Mouse (Mus musculus) MEL (cell line): ENCODE data around the gene Samhd1. TPM values are rescaled to one million over a fixed set of nuclear protein-coding genes. Genes with fewer than 3 reads are reported as not detected.

Source experiments
- DNase-seq: peaks from one replicate; pipeline ENCODE4 v3.0.0; 2011; ENCODE audit warnings: low read depth, low spot score
- H3K27ac ChIP-seq: 2 replicates; pipeline ENCODE4 v1.5.1; 2012; ENCODE audit warnings: low read depth, mild to moderate bottlenecking, control low read depth, low read length, moderate library complexity; ENCODE audit not compliant: control insufficient read depth
- H3K27me3 ChIP-seq, 2 experiments: fragments of 150-350 bp in 1 of 2; sonication (generic) in 1 of 2; 2 replicates each; pipeline ENCODE4 v1.6.1; 2012; ENCODE audit warnings: low read length in 2 of 2, mild to moderate bottlenecking in 2 of 2, improper control_type of control experiment in 1 of 2, moderate library complexity in 1 of 2; ENCODE audit not compliant: insufficient read depth in 2 of 2, control insufficient read depth in 1 of 2
- H3K36me3 ChIP-seq, 2 experiments: 2 replicates each; pipeline ENCODE4 v1.6.1; 2012 to 2014; ENCODE audit warnings: low read length in 2 of 2, improper control_type of control experiment in 1 of 2, inconsistent platforms in 1 of 2, mild to moderate bottlenecking in 1 of 2; ENCODE audit not compliant: insufficient read depth in 2 of 2, control insufficient read depth in 1 of 2
- H3K4me1 ChIP-seq, 2 experiments: fragments of 150-350 bp in 1 of 2; sonication (generic) in 1 of 2; 2 replicates each; pipeline ENCODE4 v1.6.1; 2012; ENCODE audit warnings: low read length in 2 of 2, improper control_type of control experiment in 1 of 2, mild to moderate bottlenecking in 1 of 2; ENCODE audit not compliant: insufficient read depth in 2 of 2, control insufficient read depth in 1 of 2
- H3K4me3 ChIP-seq, 2 experiments: fragments of 150-350 bp in 1 of 2; sonication (generic) in 1 of 2; 2 replicates each; pipeline ENCODE4 v1.5.1; 2012; ENCODE audit warnings: low read depth in 2 of 2, low read length in 2 of 2, mild to moderate bottlenecking in 2 of 2, moderate library complexity in 2 of 2, control low read depth in 1 of 2, improper control_type of control experiment in 1 of 2; ENCODE audit not compliant: control insufficient read depth in 1 of 2, insufficient read depth in 1 of 2
- H3K79me2 ChIP-seq: 2 replicates; pipeline ENCODE4 v1.6.1; 2012; ENCODE audit warnings: mild to moderate bottlenecking, low read length, moderate library complexity; ENCODE audit not compliant: control insufficient read depth, poor library complexity, insufficient read depth
- H3K9ac ChIP-seq: 2 replicates; pipeline ENCODE4 v1.6.1; 2012; ENCODE audit warnings: low read depth, mild to moderate bottlenecking, control low read depth, low read length, moderate library complexity; ENCODE audit not compliant: control insufficient read depth, poor library complexity, severe bottlenecking
- H3K9me3 ChIP-seq: fragments of 150-350 bp; sonication (generic); replicated peaks from 2 replicates; pipeline ENCODE4 v1.6.1; 2012; ENCODE audit warnings: mild to moderate bottlenecking, low read length, improper control_type of control experiment, moderate library complexity; ENCODE audit not compliant: insufficient read depth
- CHD2 ChIP-seq: IDR thresholded peaks from 2 replicates; pipeline ENCODE4 v1.6.1; 2011; ENCODE audit warnings: low read length, improper control_type of control experiment
- CTCF ChIP-seq, 3 experiments: IDR thresholded peaks in 2 of 3; conservative IDR thresholded peaks in 1 of 3; 2 replicates each; pipeline ENCODE4 v1.5.1; 2011 to 2012; ENCODE audit warnings: low read length in 3 of 3, low read depth in 2 of 3, mild to moderate bottlenecking in 2 of 3, improper control_type of control experiment in 1 of 3, inconsistent platforms in 1 of 3, mixed read lengths in 1 of 3, moderate library complexity in 1 of 3; ENCODE audit not compliant: control insufficient read depth in 1 of 3, insufficient read depth in 1 of 3, poor library complexity in 1 of 3, severe bottlenecking in 1 of 3
- E2F4 ChIP-seq: IDR thresholded peaks from 2 replicates; pipeline ENCODE4 v1.6.1; 2011; ENCODE audit warnings: low read depth, low read length, improper control_type of control experiment, borderline replicate concordance
- ELF1 ChIP-seq: IDR thresholded peaks from 2 replicates; pipeline ENCODE4 v1.6.1; 2014; ENCODE audit warnings: low read depth, mild to moderate bottlenecking, inconsistent platforms, low read length, improper control_type of control experiment, moderate library complexity
- GABPA ChIP-seq: IDR thresholded peaks from 2 replicates; pipeline ENCODE4 v1.6.1; 2012; ENCODE audit warnings: low read depth, mild to moderate bottlenecking, inconsistent platforms, low read length, improper control_type of control experiment, moderate library complexity
- GATA1 ChIP-seq: IDR thresholded peaks from 2 replicates; pipeline ENCODE4 v1.6.1; 2011; ENCODE audit warnings: low read depth, low read length, improper control_type of control experiment
- HCFC1 ChIP-seq: IDR thresholded peaks from 2 replicates; pipeline ENCODE4 v1.6.1; 2012; ENCODE audit warnings: low read depth, mild to moderate bottlenecking, inconsistent platforms, low read length, improper control_type of control experiment, moderate library complexity
- JUND ChIP-seq: IDR thresholded peaks from 2 replicates; pipeline ENCODE4 v1.6.1; 2011; ENCODE audit warnings: low read depth, mild to moderate bottlenecking, improper control_type of control experiment, low read length
- KAT2A ChIP-seq: conservative IDR thresholded peaks from 2 replicates; pipeline ENCODE4 v1.6.1; 2012; ENCODE audit warnings: low read depth, low read length, improper control_type of control experiment, inconsistent platforms
- MAFK ChIP-seq: IDR thresholded peaks from 2 replicates; pipeline ENCODE4 v1.6.1; 2011; ENCODE audit warnings: low read depth, mild to moderate bottlenecking, low read length, improper control_type of control experiment, borderline replicate concordance
- MAX ChIP-seq: IDR thresholded peaks from 2 replicates; pipeline ENCODE4 v1.6.1; 2011; ENCODE audit warnings: low read length, improper control_type of control experiment
- MAZ ChIP-seq: IDR thresholded peaks from 2 replicates; pipeline ENCODE4 v1.6.1; 2012; ENCODE audit warnings: low read depth, mild to moderate bottlenecking, inconsistent platforms, low read length, improper control_type of control experiment
- MEF2A ChIP-seq: IDR thresholded peaks from 2 replicates; pipeline ENCODE4 v1.6.1; 2014; ENCODE audit warnings: low read depth, mild to moderate bottlenecking, inconsistent platforms, low read length, improper control_type of control experiment; ENCODE audit not compliant: poor library complexity, insufficient replicate concordance, severe bottlenecking; ENCODE audit errors: extremely low read depth
- MXI1 ChIP-seq: IDR thresholded peaks from 2 replicates; pipeline ENCODE4 v1.6.1; 2011; ENCODE audit warnings: mild to moderate bottlenecking, low read depth, low read length, improper control_type of control experiment
- NELFE ChIP-seq: IDR thresholded peaks from 2 replicates; pipeline ENCODE4 v1.6.1; 2011; ENCODE audit warnings: low read depth, low read length, improper control_type of control experiment
- POLR2AphosphoS5 ChIP-seq: IDR thresholded peaks from 2 replicates; pipeline ENCODE4 v1.6.1; 2012; ENCODE audit warnings: low read depth, borderline replicate concordance, mild to moderate bottlenecking, inconsistent platforms, low read length, moderate library complexity, mixed read lengths
- RCOR1 ChIP-seq: IDR thresholded peaks from 2 replicates; pipeline ENCODE4 v1.6.1; 2012; ENCODE audit warnings: low read depth, mild to moderate bottlenecking, inconsistent platforms, low read length, improper control_type of control experiment
- TAL1 ChIP-seq: IDR thresholded peaks from 2 replicates; pipeline ENCODE4 v1.6.1; 2012; ENCODE audit warnings: mild to moderate bottlenecking, inconsistent platforms, low read length, moderate library complexity, mixed read lengths
- TBP ChIP-seq: IDR thresholded peaks from 2 replicates; pipeline ENCODE4 v1.8.0; 2011; ENCODE audit warnings: low read depth, low read length, improper control_type of control experiment
- TCF12 ChIP-seq: IDR thresholded peaks from 2 replicates; pipeline ENCODE4 v1.6.1; 2014; ENCODE audit warnings: low read depth, mild to moderate bottlenecking, inconsistent platforms, low read length, improper control_type of control experiment, moderate library complexity
- UBTF ChIP-seq: IDR thresholded peaks from 2 replicates; pipeline ENCODE4 v1.6.1; 2012; ENCODE audit warnings: low read depth, mild to moderate bottlenecking, inconsistent platforms, low read length, improper control_type of control experiment, moderate library complexity, borderline replicate concordance; ENCODE audit not compliant: insufficient read depth
- USF1 ChIP-seq: IDR thresholded peaks from 2 replicates; pipeline ENCODE4 v1.6.1; 2014; ENCODE audit warnings: low read depth, mild to moderate bottlenecking, inconsistent platforms, low read length, improper control_type of control experiment, moderate library complexity
- USF2 ChIP-seq, 2 experiments: IDR thresholded peaks; 2 replicates each; pipeline ENCODE4 v1.6.1; 2011 to 2012; ENCODE audit warnings: improper control_type of control experiment in 2 of 2, low read length in 2 of 2, borderline replicate concordance in 1 of 2, inconsistent platforms in 1 of 2, low read depth in 1 of 2, mild to moderate bottlenecking in 1 of 2; ENCODE audit not compliant: insufficient read depth in 1 of 2
- ZC3H11A ChIP-seq: IDR thresholded peaks from 2 replicates; pipeline ENCODE4 v1.6.1; 2012; ENCODE audit warnings: low read depth, mild to moderate bottlenecking, inconsistent platforms, low read length, improper control_type of control experiment
- ZKSCAN1 ChIP-seq: IDR thresholded peaks from 2 replicates; pipeline ENCODE4 v1.6.1; 2012; ENCODE audit warnings: low read depth, mild to moderate bottlenecking, inconsistent platforms, low read length, improper control_type of control experiment, moderate library complexity
- ZNF384 ChIP-seq: IDR thresholded peaks from 2 replicates; pipeline ENCODE4 v1.6.1; 2012; ENCODE audit warnings: low read depth, mild to moderate bottlenecking, inconsistent platforms, low read length, improper control_type of control experiment
- polyA plus RNA-seq, 2 experiments: library from polyadenylated mRNA; stranded (reverse) in 1 of 2; unstranded in 1 of 2; fragments of >175 nt in 1 of 2; fragments of >200 nt in 1 of 2; gene quantifications; 2 replicates each; pipeline versions ENCODE4 v1.2.1 to v1.2.4; 2012; ENCODE audit warnings: low replicate concordance in 2 of 2, low read depth in 1 of 2; ENCODE audit not compliant: insufficient read length in 2 of 2, insufficient read depth in 1 of 2, missing spikeins in 1 of 2
- total RNA-seq: library from RNA; depleted of rRNA; stranded (reverse); fragments of 300-350 nt; gene quantifications from 2 replicates; pipeline ENCODE4 v1.2.3, GENCODE M21; 2012

Samhd1 gene
- total and polyA plus RNA-seq, 3 experiments, result 15.7 to 76.8 (median 50.5) TPM

- H3K9me3 ChIP-seq, result no peaks in the 10 kb centered on the region
- no peak for TF ChIP-seq TCF12
- TF ChIP-seq MAZ, result no peak
- no peak for TF ChIP-seq ZKSCAN1
- TF ChIP-seq GABPA, result no peak
- TF ChIP-seq TBP, result no peak
- TF ChIP-seq E2F4, result no peak
- TF ChIP-seq RCOR1, result no peak
- TF ChIP-seq POLR2AphosphoS5, result no peak
- no peak for TF ChIP-seq ZC3H11A
- no peak for TF ChIP-seq TAL1
- no peak for TF ChIP-seq USF2 (IDR thresholded peaks at IDR 0.05; ENCODE audit: borderline replicate concordance in 1 of 2, insufficient read depth in 1 of 2, low read depth in 1 of 2, low read length in 2 of 2)
- no peak for TF ChIP-seq NELFE
- TF ChIP-seq UBTF, result no peak
- no peak for TF ChIP-seq MXI1
- no peak for TF ChIP-seq MAX
- TF ChIP-seq ELF1, result no peak
- no peak for TF ChIP-seq ZNF384
- no peak for TF ChIP-seq HCFC1
- no peaks in the 10 kb centered on the region for H3K4me1 ChIP-seq
- H3K27me3 ChIP-seq, result no peaks in the 10 kb centered on the region
- no peak overlapping the region for H3K4me3 ChIP-seq
- no peak overlapping the region for H3K9ac ChIP-seq
- DNase-seq, result no peak
- no peak overlapping the region for H3K27ac ChIP-seq
- no peaks in the 10 kb centered on the region for H3K79me2 ChIP-seq
- H3K36me3 ChIP-seq, result no peaks in the 10 kb centered on the region
These were observed 43.0 kb downstream of the Samhd1 start for GRCm38 (mm10) chr2:157092024-157092423.

GRCm38 (mm10) chr2:157087536-157088317 is 47.3 kb downstream of the Samhd1 start:
- H3K9me3 ChIP-seq, result no peaks in the 10 kb centered on the region
- no peak overlapping the region for H3K27ac ChIP-seq
- H3K4me1 ChIP-seq, result no peaks in the 10 kb centered on the region; a peak in 1 of 4 replicates
- no peak for DNase-seq
- H3K27me3 ChIP-seq, result peaks cover 0 to 10% of the 10 kb centered on the region in 2 experiments; a peak in 2 of 4 replicates
- H3K36me3 ChIP-seq, result no peaks in the 10 kb centered on the region
- H3K79me2 ChIP-seq, result no peaks in the 10 kb centered on the region
- no peak for TF ChIP-seq MEF2A
- TF ChIP-seq KAT2A, result no peak
- TF ChIP-seq POLR2AphosphoS5, result no peak
- TF ChIP-seq MAZ, result no peak
- TF ChIP-seq ZNF384, result no peak
- no peak for TF ChIP-seq USF2 (IDR thresholded peaks at IDR 0.05; ENCODE audit: borderline replicate concordance in 1 of 2, insufficient read depth in 1 of 2, low read depth in 1 of 2, low read length in 2 of 2)
- TF ChIP-seq MAX, result no peak
- no peak for TF ChIP-seq USF1
- TF ChIP-seq TBP, result no peak
- TF ChIP-seq TCF12, result no peak
- TF ChIP-seq MAFK, result no peak
- no peak for TF ChIP-seq CTCF (IDR thresholded peaks at IDR 0.05 in 2 of 3, conservative IDR thresholded peaks at IDR 0.05 in 1 of 3; ENCODE audit: control insufficient read depth in 1 of 3, insufficient read depth in 1 of 3, low read depth in 2 of 3, low read length in 3 of 3, poor library complexity in 1 of 3, severe bottlenecking in 1 of 3)
- no peak for TF ChIP-seq CHD2
- no peak for TF ChIP-seq GATA1
- TF ChIP-seq JUND, result no peak
- no peak for TF ChIP-seq HCFC1
- no peak for TF ChIP-seq RCOR1
- no peak for TF ChIP-seq GABPA
- no peak overlapping the region for H3K4me3 ChIP-seq
- H3K9ac ChIP-seq, result no peak overlapping the region
